Mouse (Mus musculus): ENCODE measurements around the gene Myh14. TPM values are rescaled to one million over a fixed set of nuclear protein-coding genes. Genes with fewer than 3 reads are reported as not detected.
A peak's percentile ranks its signal among the peaks of the same experiment; 100 is the strongest.

Myh14 gene
- polyA plus RNA-seq, 1 experiment from 2014 or later, result 2.2 TPM

DNA sequence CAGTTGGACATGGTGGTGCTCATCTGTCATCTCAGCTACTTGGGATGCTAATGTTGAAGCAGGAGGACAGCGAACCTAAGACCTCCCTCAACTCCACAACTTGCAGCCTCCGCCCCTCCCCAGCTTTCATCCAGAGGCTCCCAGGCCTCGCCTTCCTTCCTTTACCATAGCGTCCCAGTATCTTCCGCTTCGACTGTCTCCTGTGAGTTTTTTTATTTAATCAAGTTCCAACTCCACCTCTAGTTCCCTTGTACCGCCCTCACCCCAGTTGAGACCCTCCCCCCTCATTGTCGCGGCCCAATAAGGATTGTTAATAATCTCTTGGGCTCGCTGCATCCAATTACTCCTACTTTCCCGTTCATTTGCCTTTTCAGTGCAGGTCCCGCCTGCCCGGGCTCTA is 80.7 kb downstream of the Myh14 start:
- peak overlapping the region; percentile 53 for H3K4me3 ChIP-seq (ENCODE audit: low read depth, low read length)
- peak overlapping the region; percentile 96 for H3K4me2 ChIP-seq (ENCODE audit: low read depth)
- DNase-seq (ENCODE audit: low spot score), result no peak
- ATAC-seq (ENCODE audit: insufficient read depth, low FRiP score, low TSS enrichment), result no peak
- peaks cover 25% of the 10 kb centered on the region for H3K4me1 ChIP-seq (ENCODE audit: control insufficient read depth, insufficient read depth, low read length)
- no peaks in the 10 kb centered on the region for H3K9me3 ChIP-seq (ENCODE audit: control insufficient read depth, low read length)
- WGBS, result 2% methylated on average over 13 of the region's 13 CpGs
- H3K27me3 ChIP-seq (ENCODE audit: control insufficient read depth, insufficient read depth, low read length), result peaks cover 46% of the 10 kb centered on the region
- H3K27ac ChIP-seq (ENCODE audit: low read depth, low read length), result no peak overlapping the region
- no peak overlapping the region for H3K9ac ChIP-seq (ENCODE audit: low read length)
- H3K36me3 ChIP-seq (ENCODE audit: control insufficient read depth, insufficient read depth, low read length), result no peaks in the 10 kb centered on the region

DNA sequence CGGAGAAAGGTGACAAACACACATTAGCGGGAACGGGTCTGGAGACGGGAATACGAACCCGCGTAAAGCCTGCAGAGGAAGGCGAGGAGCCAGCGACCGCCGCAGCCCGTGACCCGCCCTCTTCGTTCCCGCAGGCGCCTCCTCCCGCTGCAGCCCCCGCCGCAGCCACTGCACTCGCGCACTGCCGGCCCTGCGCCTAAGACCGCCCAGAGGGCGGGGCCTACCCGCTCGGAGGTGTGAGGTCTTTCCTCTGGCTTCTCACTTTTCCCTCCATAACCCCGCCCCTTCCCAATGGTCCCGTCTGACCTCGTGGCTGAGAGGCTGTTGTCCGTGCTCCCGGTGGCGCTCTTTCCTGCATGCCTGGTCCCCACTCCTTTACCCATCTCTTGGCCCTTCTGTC is 81.5 kb downstream of the Myh14 start:
- H3K27ac ChIP-seq (ENCODE audit: low read depth, low read length), result no peak overlapping the region
- WGBS, result 0% methylated on average over 28 of the region's 33 CpGs
- ATAC-seq (ENCODE audit: insufficient read depth, low FRiP score, low TSS enrichment), result peak; percentile 21; the same call in 1 of the 2 replicates
- peaks cover 46% of the 10 kb centered on the region for H3K27me3 ChIP-seq (ENCODE audit: control insufficient read depth, insufficient read depth, low read length)
- H3K4me1 ChIP-seq (ENCODE audit: control insufficient read depth, insufficient read depth, low read length), result peaks cover 25% of the 10 kb centered on the region
- H3K9me3 ChIP-seq (ENCODE audit: control insufficient read depth, low read length), result no peaks in the 10 kb centered on the region
- no peaks in the 10 kb centered on the region for H3K36me3 ChIP-seq (ENCODE audit: control insufficient read depth, insufficient read depth, low read length)
- H3K9ac ChIP-seq (ENCODE audit: low read length), result peak overlapping the region; percentile 5; the same call in 1 of the 2 replicates
- DNase-seq (ENCODE audit: low spot score), result peak; percentile 90
- peak overlapping the region; percentile 96 for H3K4me2 ChIP-seq (ENCODE audit: low read depth)
- H3K4me3 ChIP-seq (ENCODE audit: low read depth, low read length), result peak overlapping the region; percentile 28

GRCm38 (mm10) chr7:44588338-44588737 is 82.3 kb downstream of the Myh14 start:
- peak overlapping the region; percentile 5; the same call in 1 of the 2 replicates for H3K9ac ChIP-seq (ENCODE audit: low read length)
- H3K4me1 ChIP-seq (ENCODE audit: control insufficient read depth, insufficient read depth, low read length), result peaks cover 21% of the 10 kb centered on the region
- DNase-seq (ENCODE audit: low spot score) (no peak), ATAC-seq (ENCODE audit: insufficient read depth, low FRiP score, low TSS enrichment) (no peak)
- H3K36me3 ChIP-seq (ENCODE audit: control insufficient read depth, insufficient read depth, low read length), result no peaks in the 10 kb centered on the region
- WGBS, result 8% methylated on average over 12 of the region's 12 CpGs
- no peak overlapping the region for H3K27ac ChIP-seq (ENCODE audit: low read depth, low read length)
- peaks cover 41% of the 10 kb centered on the region for H3K27me3 ChIP-seq (ENCODE audit: control insufficient read depth, insufficient read depth, low read length)
- H3K4me3 ChIP-seq (ENCODE audit: low read depth, low read length), result peak overlapping the region; percentile 28
- H3K4me2 ChIP-seq (ENCODE audit: low read depth), result peak overlapping the region; percentile 96
- no peaks in the 10 kb centered on the region for H3K9me3 ChIP-seq (ENCODE audit: control insufficient read depth, low read length)

DNA sequence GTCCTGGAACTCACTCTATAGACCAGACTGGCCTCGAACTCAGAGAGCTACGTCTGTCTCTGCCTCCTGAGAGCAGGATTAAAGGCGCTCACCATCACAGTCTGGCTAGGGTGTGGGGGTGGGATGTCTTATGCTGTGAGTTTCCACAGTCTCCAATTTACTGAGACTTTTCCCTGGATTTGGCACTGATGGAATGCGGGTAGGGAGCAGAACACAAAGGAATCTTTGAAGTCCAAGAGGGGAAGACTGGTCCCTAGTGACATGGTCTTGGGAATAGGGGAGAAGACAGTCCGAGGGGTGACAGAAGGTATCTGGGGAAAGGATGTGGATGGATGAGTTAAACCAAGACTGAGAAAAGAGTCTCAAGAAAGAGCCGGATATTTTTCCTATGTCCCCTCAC is 83.0 kb downstream of the Myh14 start:
- no peak overlapping the region for H3K27ac ChIP-seq (ENCODE audit: low read depth, low read length)
- DNase-seq (ENCODE audit: low spot score) (no peak), ATAC-seq (ENCODE audit: insufficient read depth, low FRiP score, low TSS enrichment) (no peak)
- H3K9me3 ChIP-seq (ENCODE audit: control insufficient read depth, low read length), result no peaks in the 10 kb centered on the region
- no peaks in the 10 kb centered on the region for H3K36me3 ChIP-seq (ENCODE audit: control insufficient read depth, insufficient read depth, low read length)
- H3K27me3 ChIP-seq (ENCODE audit: control insufficient read depth, insufficient read depth, low read length), result peaks cover 39% of the 10 kb centered on the region
- H3K9ac ChIP-seq (ENCODE audit: low read length), result no peak overlapping the region
- WGBS, result 48% methylated on average over 6 of the region's 6 CpGs
- peaks cover 18% of the 10 kb centered on the region for H3K4me1 ChIP-seq (ENCODE audit: control insufficient read depth, insufficient read depth, low read length)
- no peak overlapping the region for H3K4me3 ChIP-seq (ENCODE audit: low read depth, low read length)
- H3K4me2 ChIP-seq (ENCODE audit: low read depth), result peak overlapping the region; percentile 70

DNA sequence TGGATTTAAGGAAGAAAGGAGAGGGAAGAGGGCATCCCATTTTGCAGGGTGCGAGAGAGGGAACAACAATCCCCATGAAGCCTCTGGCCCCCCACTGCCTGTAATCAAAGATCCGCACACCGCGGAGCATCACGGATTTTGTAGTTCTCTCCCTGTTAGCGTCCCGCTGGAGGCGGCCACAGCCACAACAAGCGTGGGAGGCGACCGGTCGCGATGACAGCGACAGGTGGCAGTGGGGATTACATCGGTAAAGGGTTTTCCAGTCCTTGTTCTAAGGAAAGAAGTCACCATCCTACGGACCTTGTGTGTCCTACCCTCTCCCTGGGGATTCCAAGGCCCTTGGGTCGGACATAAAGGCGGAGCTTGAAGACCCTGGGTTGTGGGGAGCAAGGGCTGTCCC is 83.7 kb downstream of the Myh14 start:
- no peak overlapping the region for H3K9ac ChIP-seq (ENCODE audit: low read length)
- H3K27ac ChIP-seq (ENCODE audit: low read depth, low read length), result no peak overlapping the region
- WGBS, result 0% methylated on average over 18 of the region's 18 CpGs
- H3K9me3 ChIP-seq (ENCODE audit: control insufficient read depth, low read length), result no peaks in the 10 kb centered on the region
- peak overlapping the region; percentile 70 for H3K4me2 ChIP-seq (ENCODE audit: low read depth)
- ATAC-seq (ENCODE audit: insufficient read depth, low FRiP score, low TSS enrichment), result no peak
- peak; percentile 80 for DNase-seq (ENCODE audit: low spot score)
- no peaks in the 10 kb centered on the region for H3K36me3 ChIP-seq (ENCODE audit: control insufficient read depth, insufficient read depth, low read length)
- H3K4me1 ChIP-seq (ENCODE audit: control insufficient read depth, insufficient read depth, low read length), result peaks cover 14% of the 10 kb centered on the region
- H3K27me3 ChIP-seq (ENCODE audit: control insufficient read depth, insufficient read depth, low read length), result peaks cover 31% of the 10 kb centered on the region
- peak overlapping the region; percentile 31 for H3K4me3 ChIP-seq (ENCODE audit: low read depth, low read length)

GRCm38 (mm10) chr7:44586518-44586917 is 84.1 kb downstream of the Myh14 start:
- Histone ChIP-seq H3K4me3 (ENCODE audit: low read depth, low read length) (peak overlapping the region; percentile 31), H3K9ac (ENCODE audit: low read length) (no peak overlapping the region), H3K36me3 (ENCODE audit: control insufficient read depth, insufficient read depth, low read length) (no peaks in the 10 kb centered on the region), H3K27ac (ENCODE audit: low read depth, low read length) (no peak overlapping the region), H3K9me3 (ENCODE audit: control insufficient read depth, low read length) (no peaks in the 10 kb centered on the region), H3K4me1 (ENCODE audit: control insufficient read depth, insufficient read depth, low read length) (peaks cover 10% of the 10 kb centered on the region), H3K4me2 (ENCODE audit: low read depth) (peak overlapping the region; percentile 70), H3K27me3 (ENCODE audit: control insufficient read depth, insufficient read depth, low read length) (peaks cover 27% of the 10 kb centered on the region)
- ATAC-seq (ENCODE audit: insufficient read depth, low FRiP score, low TSS enrichment) (no peak), DNase-seq (ENCODE audit: low spot score) (peak; percentile 58)
- 16% methylated on average over 19 of the region's 19 CpGs for WGBS

DNA sequence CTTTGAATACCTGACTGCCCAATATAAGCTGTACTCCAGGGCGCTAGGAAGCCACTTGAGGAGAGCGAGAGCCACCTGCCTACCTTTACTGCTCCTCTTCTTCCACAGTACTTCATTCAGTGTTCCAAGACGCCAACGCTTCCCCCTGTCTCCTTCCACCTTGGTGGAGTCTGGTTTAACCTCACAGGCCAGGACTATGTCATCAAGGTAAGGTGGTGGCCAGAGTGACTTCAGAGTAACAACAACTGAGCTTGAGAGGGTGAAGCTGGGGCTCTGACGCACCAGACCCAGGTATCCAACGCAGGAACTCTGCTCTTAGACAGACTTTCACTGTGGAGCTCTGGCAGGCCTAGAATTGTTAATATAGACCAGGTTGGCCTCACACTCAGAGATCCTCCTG is 85.0 kb downstream of the Myh14 start:
- 87% methylated on average over 6 of the region's 6 CpGs for WGBS
- no peak for DNase-seq (ENCODE audit: low spot score)
- peaks cover 24% of the 10 kb centered on the region for H3K27me3 ChIP-seq (ENCODE audit: control insufficient read depth, insufficient read depth, low read length)

DNA sequence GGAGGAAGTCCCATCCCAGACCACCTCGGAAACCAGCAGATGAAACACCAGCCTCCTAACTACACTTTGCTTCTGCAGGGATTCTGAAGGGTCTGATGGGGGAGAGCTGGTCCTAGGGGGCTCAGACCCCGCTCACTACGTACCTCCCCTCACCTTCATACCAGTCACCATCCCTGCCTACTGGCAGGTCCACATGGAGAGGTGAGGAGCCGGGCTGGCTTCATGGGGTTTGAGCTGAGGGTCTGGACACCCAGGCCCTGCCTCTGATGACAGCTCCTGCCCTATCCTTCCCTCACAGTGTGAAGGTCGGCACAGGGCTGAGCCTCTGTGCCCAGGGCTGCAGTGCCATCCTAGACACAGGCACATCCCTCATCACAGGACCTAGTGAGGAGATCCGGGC is 85.7 kb downstream of the Myh14 start:
- H3K27me3 ChIP-seq (ENCODE audit: control insufficient read depth, insufficient read depth, low read length), result peaks cover 24% of the 10 kb centered on the region
- no peaks in the 10 kb centered on the region for H3K9me3 ChIP-seq (ENCODE audit: control insufficient read depth, low read length)
- no peaks in the 10 kb centered on the region for H3K36me3 ChIP-seq (ENCODE audit: control insufficient read depth, insufficient read depth, low read length)
- H3K4me3 ChIP-seq (ENCODE audit: low read depth, low read length), result no peak overlapping the region
- 84% methylated on average over 6 of the region's 6 CpGs for WGBS
- no peak overlapping the region for H3K4me2 ChIP-seq (ENCODE audit: low read depth)
- DNase-seq (ENCODE audit: low spot score), result no peak
- H3K27ac ChIP-seq (ENCODE audit: low read depth, low read length), result no peak overlapping the region
- H3K4me1 ChIP-seq (ENCODE audit: control insufficient read depth, insufficient read depth, low read length), result peaks cover 4% of the 10 kb centered on the region
- H3K9ac ChIP-seq (ENCODE audit: low read length), result no peak overlapping the region
- ATAC-seq (ENCODE audit: insufficient read depth, low FRiP score, low TSS enrichment), result no peak

More for the DNA sequence above, 85.0 kb downstream of the Myh14 start:
- no peak overlapping the region for H3K27ac ChIP-seq (ENCODE audit: low read depth, low read length)
- H3K4me1 ChIP-seq (ENCODE audit: control insufficient read depth, insufficient read depth, low read length), result peaks cover 9% of the 10 kb centered on the region
- H3K9me3 ChIP-seq (ENCODE audit: control insufficient read depth, low read length), result no peaks in the 10 kb centered on the region
- no peaks in the 10 kb centered on the region for H3K36me3 ChIP-seq (ENCODE audit: control insufficient read depth, insufficient read depth, low read length)
- no peak overlapping the region for H3K4me3 ChIP-seq (ENCODE audit: low read depth, low read length)
- H3K9ac ChIP-seq (ENCODE audit: low read length), result no peak overlapping the region
- no peak overlapping the region for H3K4me2 ChIP-seq (ENCODE audit: low read depth)
- ATAC-seq (ENCODE audit: insufficient read depth, low FRiP score, low TSS enrichment), result no peak

DNA sequence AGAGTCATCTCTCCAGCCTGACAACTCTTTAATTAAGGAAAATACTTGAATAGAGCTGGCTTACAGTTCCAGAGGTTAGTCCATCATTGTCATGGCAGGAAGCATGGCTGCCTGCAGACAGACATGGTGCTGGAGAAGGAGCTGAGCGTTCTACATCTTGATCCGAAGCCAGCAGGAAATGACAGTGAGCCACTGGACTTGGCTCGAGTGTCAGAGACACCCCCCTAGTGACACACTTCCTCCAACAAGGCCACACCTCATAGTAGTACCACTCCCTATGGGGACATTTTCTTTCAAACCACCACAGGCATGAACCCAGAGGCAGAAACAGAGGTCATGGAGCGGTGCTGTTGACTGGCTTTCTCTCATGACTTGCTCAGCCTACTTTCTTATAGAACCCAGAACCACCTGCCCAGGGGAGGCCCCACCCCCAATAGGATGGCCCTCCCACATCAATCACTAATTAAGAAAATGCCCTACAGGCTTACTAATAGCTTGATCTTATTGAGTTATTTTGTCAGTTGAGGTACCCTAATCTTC is 86.3 kb downstream of the Myh14 start:
- no peak overlapping the region for H3K27ac ChIP-seq (ENCODE audit: low read depth, low read length)
- no peak overlapping the region for H3K4me2 ChIP-seq (ENCODE audit: low read depth)
- peaks cover 20% of the 10 kb centered on the region for H3K27me3 ChIP-seq (ENCODE audit: control insufficient read depth, insufficient read depth, low read length)
- WGBS, result 79% methylated on average over 4 of the region's 4 CpGs
- ATAC-seq (ENCODE audit: insufficient read depth, low FRiP score, low TSS enrichment) (no peak), DNase-seq (ENCODE audit: low spot score) (no peak)
- H3K36me3 ChIP-seq (ENCODE audit: control insufficient read depth, insufficient read depth, low read length), result no peaks in the 10 kb centered on the region
- H3K9me3 ChIP-seq (ENCODE audit: control insufficient read depth, low read length), result no peaks in the 10 kb centered on the region
- no peak overlapping the region for H3K4me3 ChIP-seq (ENCODE audit: low read depth, low read length)
- H3K9ac ChIP-seq (ENCODE audit: low read length), result no peak overlapping the region
- H3K4me1 ChIP-seq (ENCODE audit: control insufficient read depth, insufficient read depth, low read length), result peaks cover 2% of the 10 kb centered on the region; the same call in 1 of the 2 replicates

All from neural tube, embryonic 11.5 days (tissue).